Mouse (Mus musculus) megakaryocyte, embryonic 14.5 days (primary cell): ENCODE data around the gene Ctsl. TPM values are rescaled to one million over a fixed set of nuclear protein-coding genes. Genes with fewer than 3 reads are reported as not detected.

Experiments used
- H3K27me3 ChIP-seq: replicated peaks from 2 replicates; pipeline ENCODE3; 2012; ENCODE audit warnings: inconsistent platforms
- H3K36me3 ChIP-seq: replicated peaks from 2 replicates; pipeline ENCODE3; 2012; ENCODE audit warnings: low read length, inconsistent platforms, mixed read lengths
- H3K4me1 ChIP-seq: 2 replicates; pipeline ENCODE4 v1.6.1; 2012; ENCODE audit warnings: inconsistent platforms
- H3K4me3 ChIP-seq: replicated peaks from 2 replicates; pipeline ENCODE3; 2012; ENCODE audit warnings: moderate library complexity, mild to moderate bottlenecking, inconsistent platforms
- H3K9me3 ChIP-seq: 2 replicates; pipeline ENCODE4 v1.6.1; 2012; ENCODE audit warnings: inconsistent platforms
- FLI1 ChIP-seq: IDR thresholded peaks from 2 replicates; pipeline ENCODE4 v1.6.1; 2012; ENCODE audit warnings: low read length, inconsistent platforms, mixed read lengths
- GATA1 ChIP-seq: IDR thresholded peaks from 3 replicates; pipeline ENCODE4 v1.6.1; 2012; ENCODE audit warnings: mixed read lengths, low read length, inconsistent platforms, borderline replicate concordance
- polyA plus RNA-seq: library from polyadenylated mRNA; stranded (reverse); fragments of >175 nt; gene quantifications from 2 replicates; pipeline ENCODE4 v1.2.3, GENCODE M21; 2012; ENCODE audit warnings: low replicate concordance; ENCODE audit not compliant: insufficient read depth

Gene Ctsl
- polyA plus RNA-seq, 1 experiment = 15.0 TPM

DNA sequence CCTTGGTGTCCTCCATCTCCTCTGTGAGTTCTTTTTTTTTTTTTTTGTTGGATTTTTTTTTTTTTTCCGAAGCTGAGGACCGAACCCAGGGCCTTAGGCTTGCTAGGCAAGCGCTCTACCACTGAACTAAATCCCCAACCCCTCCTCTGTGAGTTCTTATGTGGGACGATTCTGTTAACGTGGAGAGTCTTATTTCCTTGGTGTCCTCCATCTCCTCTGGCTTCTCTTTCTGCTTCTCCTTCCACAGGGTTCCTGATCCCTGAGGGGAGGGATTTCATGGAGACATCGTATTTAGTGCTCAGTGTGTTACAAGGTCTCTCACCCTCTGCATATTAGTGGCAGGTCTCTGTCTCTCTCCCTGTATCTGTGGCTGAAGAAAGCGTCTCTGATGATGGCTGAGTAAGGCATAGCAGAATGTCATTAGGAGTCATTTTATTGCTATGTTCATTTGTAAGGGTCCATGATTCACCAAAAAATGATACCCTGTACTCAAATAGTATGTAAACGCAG lies 32.3 kb upstream of the Ctsl start:
- peaks cover 3% of the 10 kb centered on the region; the same call in 1 of the 2 replicates for H3K4me1 ChIP-seq
- TF ChIP-seq FLI1 (no peak), GATA1 (no peak)
- H3K36me3 ChIP-seq = no peaks in the 10 kb centered on the region
- no peaks in the 10 kb centered on the region for H3K27me3 ChIP-seq
- H3K4me3 ChIP-seq = no peak overlapping the region
- H3K9me3 ChIP-seq = no peaks in the 10 kb centered on the region

GRCm38 (mm10) chr13:64402504-64402949 lies 31.8 kb upstream of the Ctsl start:
- no peak for TF ChIP-seq FLI1
- TF ChIP-seq GATA1 = no peak
- Histone ChIP-seq H3K36me3 (no peaks in the 10 kb centered on the region), H3K4me3 (no peak overlapping the region), H3K27me3 (no peaks in the 10 kb centered on the region), H3K9me3 (no peaks in the 10 kb centered on the region), H3K4me1 (peaks cover 3% of the 10 kb centered on the region; the same call in 1 of the 2 replicates)

DNA sequence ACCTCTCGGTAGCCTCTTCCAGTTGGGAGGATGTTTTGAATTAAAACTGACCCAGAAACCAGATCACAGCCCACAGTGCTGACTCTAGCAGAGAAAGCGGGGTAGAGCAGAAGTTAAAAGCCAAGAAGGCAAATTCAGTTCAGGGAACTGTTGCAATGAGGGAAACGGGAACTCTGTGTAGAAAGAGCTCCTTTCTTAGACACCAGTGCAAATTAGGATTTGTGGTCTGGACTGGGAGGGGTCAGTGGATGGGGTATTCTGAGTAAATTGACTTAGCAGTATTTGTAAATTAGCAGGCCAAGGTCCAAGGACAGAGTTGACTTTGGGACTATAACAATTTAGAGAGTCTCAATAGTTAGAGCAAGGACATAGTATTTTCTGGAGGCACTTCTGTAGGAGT lies 31.3 kb upstream of the Ctsl start:
- TF ChIP-seq GATA1 = no peak
- H3K27me3 ChIP-seq = no peaks in the 10 kb centered on the region
- H3K36me3 ChIP-seq = no peaks in the 10 kb centered on the region
- H3K9me3 ChIP-seq = no peaks in the 10 kb centered on the region
- no peak overlapping the region for H3K4me3 ChIP-seq
- H3K4me1 ChIP-seq = peaks cover 3% of the 10 kb centered on the region; the same call in 1 of the 2 replicates

DNA sequence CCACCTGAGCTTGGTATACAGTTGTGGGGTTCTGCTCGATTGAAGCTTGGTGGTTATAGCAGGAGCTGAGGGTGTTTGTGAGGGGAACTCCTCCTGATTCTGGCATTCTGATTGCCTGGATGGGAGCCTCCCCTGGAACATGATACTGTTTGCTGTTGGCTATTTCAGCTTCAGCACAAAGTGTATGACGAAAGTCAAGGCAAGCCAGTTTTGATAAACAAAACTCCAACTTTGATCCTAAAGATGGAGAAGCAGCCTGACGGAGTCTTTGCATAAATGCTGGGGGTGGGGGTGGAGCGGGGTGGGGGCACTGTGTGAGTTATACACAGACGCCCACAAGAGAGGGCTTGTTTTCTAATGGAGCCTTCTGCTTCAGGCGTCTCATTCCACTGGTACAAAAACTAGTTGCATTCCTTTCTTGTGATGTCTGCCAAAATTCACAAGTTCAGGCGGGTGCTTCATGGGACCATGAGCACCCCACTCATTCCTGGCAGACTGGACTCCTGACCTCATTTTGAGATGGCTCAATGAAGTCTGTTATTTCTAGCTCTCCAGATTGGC lies 30.2 kb upstream of the Ctsl start:
- TF ChIP-seq FLI1 (no peak), GATA1 (no peak)
- no peak overlapping the region for H3K4me3 ChIP-seq
- H3K27me3 ChIP-seq = peaks cover 2% of the 10 kb centered on the region
- peaks cover 3% of the 10 kb centered on the region; the same call in 1 of the 2 replicates for H3K4me1 ChIP-seq
- H3K36me3 ChIP-seq = no peaks in the 10 kb centered on the region
- H3K9me3 ChIP-seq = no peaks in the 10 kb centered on the region

- peaks cover 2% of the 10 kb centered on the region for H3K27me3 ChIP-seq
- H3K9me3 ChIP-seq = no peaks in the 10 kb centered on the region
Observed at GRCm38 (mm10) chr13:64399906-64400305, 29.2 kb upstream of the Ctsl start.

DNA sequence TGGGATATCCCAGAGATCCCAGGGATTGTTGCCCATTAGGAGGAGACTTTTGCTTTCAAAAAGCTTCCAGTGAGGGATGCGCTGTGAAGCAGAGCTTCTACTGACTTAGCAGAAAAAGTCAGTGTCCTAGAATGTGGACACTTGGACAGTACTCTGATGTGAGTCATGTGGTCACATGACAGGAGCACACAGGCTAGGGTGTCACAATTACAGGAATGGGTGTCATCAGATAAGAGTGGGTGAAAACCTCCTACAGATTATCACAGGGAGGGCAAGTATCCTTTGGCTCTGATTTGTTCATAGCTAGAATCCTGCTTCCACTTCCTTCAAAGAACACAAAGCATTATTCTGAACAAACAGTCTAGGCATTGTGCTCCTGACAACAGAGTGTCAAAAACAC lies 27.4 kb upstream of the Ctsl start:
- TF ChIP-seq FLI1 (no peak), GATA1 (no peak)
- Histone ChIP-seq H3K27me3 (peaks cover 2% of the 10 kb centered on the region), H3K4me3 (no peak overlapping the region), H3K4me1 (peaks cover 3% of the 10 kb centered on the region; the same call in 1 of the 2 replicates), H3K9me3 (no peaks in the 10 kb centered on the region), H3K36me3 (no peaks in the 10 kb centered on the region)

More at GRCm38 (mm10) chr13:64399906-64400305, 29.2 kb upstream of the Ctsl start:
- Histone ChIP-seq H3K36me3 (no peaks in the 10 kb centered on the region), H3K4me1 (peaks cover 3% of the 10 kb centered on the region; the same call in 1 of the 2 replicates), H3K4me3 (no peak overlapping the region)
- TF ChIP-seq GATA1 (no peak), FLI1 (no peak)

DNA sequence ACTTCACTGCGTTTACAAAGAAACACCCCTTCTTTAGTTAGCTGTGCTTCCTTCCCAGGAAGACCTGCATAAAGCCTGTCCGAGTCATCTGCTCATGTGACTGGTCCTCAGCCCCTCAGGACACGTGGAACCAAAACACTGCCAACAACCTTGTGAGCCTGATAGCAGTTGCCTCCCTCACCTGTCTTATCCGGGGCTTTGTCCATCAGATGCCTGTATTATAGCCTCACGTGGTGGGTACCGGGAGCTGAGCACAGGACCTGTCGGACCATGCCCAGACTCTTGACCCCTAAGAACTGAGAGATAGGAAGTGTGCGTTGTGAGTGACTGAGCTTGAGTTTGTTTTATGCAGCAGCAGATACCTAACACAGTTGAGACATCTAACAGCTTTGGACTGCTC lies 26.3 kb upstream of the Ctsl start:
- TF ChIP-seq GATA1 (no peak), FLI1 (no peak)
- Histone ChIP-seq H3K4me3 (no peak overlapping the region), H3K4me1 (no peaks in the 10 kb centered on the region; the same call in 1 of the 2 replicates), H3K9me3 (no peaks in the 10 kb centered on the region), H3K36me3 (no peaks in the 10 kb centered on the region), H3K27me3 (peaks cover 2% of the 10 kb centered on the region)

DNA sequence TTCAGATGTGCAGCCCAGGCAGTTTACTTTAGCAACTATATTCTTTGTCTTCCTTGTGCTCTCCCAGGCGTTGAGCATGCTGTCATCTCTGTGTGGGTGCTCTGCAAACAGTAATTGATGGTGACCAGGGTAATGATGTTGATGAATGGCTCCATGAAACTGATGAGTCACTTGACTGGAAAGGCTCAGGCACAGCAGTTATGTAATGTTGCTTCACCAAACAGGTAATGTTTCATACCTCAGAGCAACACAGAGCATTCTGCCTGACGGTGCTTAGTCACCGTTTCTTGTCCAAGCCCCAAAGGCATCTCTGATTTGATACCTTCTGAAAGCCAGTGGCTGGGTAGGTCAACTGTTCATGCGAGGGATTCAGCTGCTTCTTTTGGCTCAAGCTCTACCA lies 17.7 kb upstream of the Ctsl start:
- Histone ChIP-seq H3K27me3 (no peaks in the 10 kb centered on the region), H3K4me1 (no peaks in the 10 kb centered on the region; the same call in 1 of the 2 replicates), H3K36me3 (no peaks in the 10 kb centered on the region), H3K9me3 (no peaks in the 10 kb centered on the region), H3K4me3 (no peak overlapping the region)
- TF ChIP-seq FLI1 (no peak), GATA1 (no peak)

DNA sequence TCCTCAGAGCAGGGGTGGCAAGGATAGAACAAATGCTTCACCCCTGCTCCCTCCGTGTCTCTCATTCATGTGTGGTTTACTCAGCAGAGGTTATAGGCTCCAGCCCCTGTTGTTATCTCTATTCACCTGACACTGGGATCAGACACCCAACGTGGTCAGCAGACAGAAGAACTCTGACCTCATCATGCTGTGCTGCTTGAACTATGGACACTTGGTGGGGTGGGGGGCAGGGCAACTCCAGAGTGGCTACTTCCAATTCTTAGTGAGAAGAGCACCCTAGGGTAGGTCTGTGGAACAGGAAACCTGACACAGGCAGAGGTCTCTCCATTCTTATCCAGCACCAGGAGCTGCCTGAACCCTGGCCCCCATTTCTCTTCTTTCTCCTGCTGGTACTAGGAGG lies 15.4 kb upstream of the Ctsl start:
- H3K27me3 ChIP-seq = no peaks in the 10 kb centered on the region
- no peak overlapping the region for H3K4me3 ChIP-seq
- TF ChIP-seq FLI1 (no peak), GATA1 (no peak)
- no peaks in the 10 kb centered on the region for H3K4me1 ChIP-seq
- H3K36me3 ChIP-seq = no peaks in the 10 kb centered on the region
- H3K9me3 ChIP-seq = no peaks in the 10 kb centered on the region

DNA sequence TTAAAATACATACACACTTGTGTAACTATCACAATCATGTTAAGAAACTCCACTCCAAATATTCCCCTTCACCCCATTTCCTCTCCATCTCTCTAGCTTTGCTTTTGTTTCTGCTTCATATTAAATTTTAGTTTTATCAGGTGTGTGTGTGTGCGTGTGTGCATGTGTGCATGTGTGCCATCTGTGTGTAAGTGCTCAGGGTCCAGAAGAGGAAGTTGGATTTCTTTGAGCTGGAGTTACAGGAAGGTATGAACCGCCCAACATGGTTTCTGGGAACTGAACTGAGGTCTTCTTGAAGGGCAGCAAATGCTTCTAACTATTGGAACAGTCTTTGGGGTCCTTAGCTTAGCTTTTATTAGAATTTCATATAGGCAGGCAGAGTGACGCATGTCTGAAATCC lies 14.2 kb upstream of the Ctsl start:
- TF ChIP-seq GATA1 (no peak), FLI1 (no peak)
- H3K9me3 ChIP-seq = no peaks in the 10 kb centered on the region
- no peaks in the 10 kb centered on the region for H3K4me1 ChIP-seq
- no peaks in the 10 kb centered on the region for H3K36me3 ChIP-seq
- no peak overlapping the region for H3K4me3 ChIP-seq
- H3K27me3 ChIP-seq = no peaks in the 10 kb centered on the region
